Mouse (Mus musculus) hindbrain, embryonic 12.5 days (tissue): ENCODE data around the gene Bpifb1. TPM values are rescaled to one million over a fixed set of nuclear protein-coding genes. Genes with fewer than 3 reads are reported as not detected.

ENCODE experiments used
- ATAC-seq: fragments of 200-750 bp; cut with Nextera tagmentation; 2 replicates; pipeline ENCODE4 v1.8.0; 2017; ENCODE audit warnings: moderate TSS enrichment; ENCODE audit not compliant: low FRiP score
- H3K27ac ChIP-seq: fragments of 300-500 bp; sonication (generic); 2 replicates; pipeline ENCODE4 v1.5.1; 2016; ENCODE audit warnings: mild to moderate bottlenecking
- H3K27me3 ChIP-seq: fragments of 300-500 bp; sonication (generic); 2 replicates; pipeline ENCODE4 v1.6.1; 2016; ENCODE audit warnings: mild to moderate bottlenecking
- H3K36me3 ChIP-seq: fragments of 300-500 bp; sonication (generic); 2 replicates; pipeline ENCODE4 v1.6.1; 2016; ENCODE audit warnings: mild to moderate bottlenecking
- H3K4me1 ChIP-seq: fragments of 300-500 bp; sonication (generic); 2 replicates; pipeline ENCODE4 v1.6.1; 2016
- H3K4me2 ChIP-seq: fragments of 300-500 bp; sonication (generic); replicated peaks from 2 replicates; pipeline ENCODE4 v1.6.1; 2016; ENCODE audit warnings: mild to moderate bottlenecking
- H3K4me3 ChIP-seq: fragments of 300-500 bp; sonication (generic); 2 replicates; pipeline ENCODE4 v1.5.1; 2016; ENCODE audit warnings: mild to moderate bottlenecking
- H3K9ac ChIP-seq: fragments of 300-500 bp; sonication (generic); 2 replicates; pipeline ENCODE4 v1.6.1; 2016; ENCODE audit warnings: mild to moderate bottlenecking, moderate library complexity
- H3K9me3 ChIP-seq: fragments of 300-500 bp; sonication (generic); replicated peaks from 2 replicates; pipeline ENCODE4 v1.6.1; 2016; ENCODE audit warnings: mild to moderate bottlenecking
- WGBS: fragments of 180-500 bp; shearing (Covaris S2); methylation state at CpG from one replicate; pipeline ENCODE4 v1.1.7; 2016; 5-methylcytosine and 5-hydroxymethylcytosine counted together
- polyA plus RNA-seq: library from polyadenylated mRNA; unstranded; fragments of >200 nt; fragmentation: Nextera tagmentation; extraction: Ambion mirVana; gene quantifications from 2 replicates; pipeline ENCODE4 v1.2.1, GENCODE M21; 2016

The Bpifb1 gene
- polyA plus RNA-seq, 1 experiment from 2014 or later: not detected

DNA sequence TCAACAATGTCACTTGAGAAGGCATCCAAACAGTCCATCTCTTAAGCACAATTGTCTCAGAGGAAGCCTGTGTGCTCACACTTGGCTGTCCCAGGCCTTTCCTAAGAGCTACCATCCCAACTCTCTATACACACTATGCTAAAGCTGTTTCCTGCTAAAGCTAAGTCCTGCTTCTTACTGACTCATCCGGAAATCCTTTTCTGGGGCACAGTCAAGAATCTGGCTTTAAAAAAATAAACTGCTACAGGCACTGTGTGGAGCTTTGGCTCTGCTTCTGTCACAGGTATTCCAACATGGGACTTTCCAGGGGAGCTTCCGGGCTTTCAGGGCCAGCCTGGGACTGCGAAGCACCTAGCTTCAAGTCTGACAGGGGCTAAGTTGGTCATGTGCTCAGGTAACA, 4.9 kb upstream of the Bpifb1 start:
- no peak overlapping the region for H3K9ac ChIP-seq
- ATAC-seq: no peak
- H3K4me1 ChIP-seq: no peaks in the 10 kb centered on the region
- no peaks in the 10 kb centered on the region for H3K36me3 ChIP-seq
- H3K27ac ChIP-seq: no peak overlapping the region
- H3K9me3 ChIP-seq: no peaks in the 10 kb centered on the region
- no peaks in the 10 kb centered on the region for H3K27me3 ChIP-seq
- no peak overlapping the region for H3K4me3 ChIP-seq
- 76% methylated on average over 3 of the region's 3 CpGs for WGBS
- H3K4me2 ChIP-seq: no peak overlapping the region

DNA sequence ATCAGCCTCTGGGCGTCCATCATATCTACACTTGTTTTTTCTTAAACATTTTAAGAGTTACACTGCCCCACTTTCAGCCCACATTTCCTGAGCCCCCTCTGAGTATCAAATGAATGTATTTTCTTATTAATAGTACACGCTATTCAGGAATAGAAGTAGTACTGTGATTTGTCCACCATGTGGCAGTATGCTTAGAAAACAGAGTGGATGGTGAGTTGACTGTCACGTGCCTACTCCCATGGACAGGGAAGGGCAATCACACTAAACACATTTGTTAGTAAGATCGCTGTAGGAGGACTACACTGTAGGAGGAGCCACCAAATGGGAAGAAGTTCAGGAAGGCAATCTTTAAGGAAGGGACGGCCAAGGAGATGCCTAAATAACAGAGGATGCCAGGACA, 3.1 kb upstream of the Bpifb1 start:
- Histone ChIP-seq H3K27me3 (no peaks in the 10 kb centered on the region), H3K9me3 (no peaks in the 10 kb centered on the region), H3K27ac (no peak overlapping the region), H3K9ac (no peak overlapping the region), H3K4me1 (no peaks in the 10 kb centered on the region), H3K4me2 (no peak overlapping the region), H3K36me3 (no peaks in the 10 kb centered on the region), H3K4me3 (no peak overlapping the region)
- ATAC-seq: no peak
- WGBS: 47% methylated on average over 5 of the region's 5 CpGs

DNA sequence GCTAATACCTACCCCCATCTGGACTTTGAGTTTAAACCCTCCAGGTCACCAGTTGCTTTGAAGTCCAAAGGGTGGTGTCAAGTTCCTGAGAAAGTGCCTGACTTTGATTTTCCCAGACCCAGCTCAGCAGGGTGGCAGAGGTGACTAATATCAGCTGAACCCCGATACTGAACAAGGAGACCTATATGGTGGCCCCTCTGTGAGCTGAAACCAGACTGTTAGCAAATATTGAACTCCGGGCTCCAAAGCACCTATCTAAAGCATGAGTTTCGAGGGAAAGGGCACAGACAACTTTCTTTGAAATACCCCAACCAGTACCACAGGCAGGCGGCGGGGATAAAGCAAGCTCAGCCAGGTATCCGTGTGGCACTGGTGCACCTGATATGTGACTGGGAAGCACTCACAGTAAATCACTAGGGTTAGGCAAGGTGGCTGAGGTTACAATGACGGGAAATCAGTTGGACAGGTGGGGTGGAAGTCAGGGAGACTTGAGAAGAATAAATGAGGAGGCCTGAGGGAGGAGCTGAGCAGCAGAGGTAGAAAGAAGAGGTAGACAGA, 662 bp upstream of the Bpifb1 start:
- H3K4me2 ChIP-seq: no peak overlapping the region
- H3K27me3 ChIP-seq: no peaks in the 10 kb centered on the region
- H3K27ac ChIP-seq: no peak overlapping the region

DNA sequence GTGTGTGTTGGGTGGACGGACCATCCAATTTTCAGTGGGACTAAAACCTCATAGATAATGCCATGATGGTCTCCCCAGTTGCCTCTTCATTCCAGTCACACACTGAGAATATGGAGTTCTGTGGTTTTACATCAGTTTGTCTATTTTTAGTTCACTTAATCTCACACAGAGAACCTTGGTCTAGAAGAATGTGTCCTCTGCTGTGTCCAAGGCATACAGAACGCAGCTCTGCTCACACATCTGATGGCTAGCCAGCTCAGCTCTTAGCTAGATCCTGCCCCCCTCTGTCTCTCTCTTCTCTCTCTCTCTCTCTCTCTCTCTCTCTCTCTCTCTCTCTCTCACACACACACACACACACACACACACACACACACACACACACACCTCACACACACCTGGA, 1.5 kb downstream of the Bpifb1 start:
- H3K27ac ChIP-seq: no peak overlapping the region
- whole genome bisulfite sequencing: 74% methylated on average over 2 of the region's 2 CpGs
- no peak for ATAC-seq

More for the DNA sequence above, 662 bp upstream of the Bpifb1 start:
- no peak for ATAC-seq
- no peaks in the 10 kb centered on the region for H3K36me3 ChIP-seq
- 83% methylated on average over 7 of the region's 7 CpGs for whole genome bisulfite sequencing
- H3K4me3 ChIP-seq: no peak overlapping the region
- H3K9ac ChIP-seq: no peak overlapping the region
- H3K9me3 ChIP-seq: no peaks in the 10 kb centered on the region
- H3K4me1 ChIP-seq: no peaks in the 10 kb centered on the region

DNA sequence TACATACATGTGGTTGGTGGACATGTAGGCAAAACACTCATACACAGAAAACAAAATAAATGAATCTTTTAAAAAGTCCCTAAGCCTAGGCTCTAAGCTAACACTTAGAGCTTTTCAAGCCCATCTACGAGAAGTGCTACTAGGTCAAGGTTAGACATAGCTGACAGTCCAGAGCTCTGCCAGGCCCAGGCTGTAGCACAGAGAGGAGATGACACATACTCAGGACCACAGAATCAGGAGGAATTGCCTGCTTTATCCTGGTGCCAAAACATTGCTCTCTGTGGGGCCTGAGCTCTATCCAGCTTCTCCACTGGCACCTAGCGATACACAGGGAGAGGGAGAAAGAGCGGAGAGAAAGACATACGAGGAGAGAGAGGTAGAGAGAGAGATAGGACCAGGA, 2.5 kb downstream of the Bpifb1 start:
- WGBS: 90% methylated on average over 4 of the region's 4 CpGs
- H3K4me2 ChIP-seq: no peak overlapping the region

More for the DNA sequence above, 1.5 kb downstream of the Bpifb1 start:
- Histone ChIP-seq H3K4me3 (no peak overlapping the region), H3K36me3 (no peaks in the 10 kb centered on the region), H3K4me2 (no peak overlapping the region), H3K9ac (no peak overlapping the region), H3K27me3 (no peaks in the 10 kb centered on the region), H3K9me3 (no peaks in the 10 kb centered on the region), H3K4me1 (no peaks in the 10 kb centered on the region)

DNA sequence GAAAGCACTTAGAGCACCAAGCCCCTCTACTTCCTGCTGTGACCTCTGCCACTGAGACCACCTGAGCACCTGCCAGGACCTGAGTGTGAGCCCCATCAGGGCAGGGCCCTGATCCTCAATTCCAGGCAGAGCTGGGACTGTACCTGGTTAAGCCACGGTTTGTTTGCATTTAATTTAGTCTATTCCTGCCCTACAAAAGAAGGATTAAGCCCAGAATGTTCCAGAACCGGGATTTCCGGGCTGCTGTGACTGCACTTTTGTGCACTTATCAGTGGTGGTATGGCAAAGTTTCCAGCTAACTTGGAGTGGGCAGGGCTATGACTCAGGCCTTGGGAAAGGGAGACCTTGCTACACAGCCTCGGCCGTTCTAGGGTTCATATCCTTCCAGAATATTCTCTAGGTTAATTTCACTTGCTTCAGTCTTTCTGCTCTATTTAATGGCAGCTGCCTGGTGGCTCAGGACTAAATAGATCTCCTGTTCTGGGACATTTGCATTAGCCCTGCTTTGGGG, 3.4 kb downstream of the Bpifb1 start:
- 76% methylated on average over 5 of the region's 5 CpGs for WGBS
- ATAC-seq: no peak
- Histone ChIP-seq H3K4me1 (no peaks in the 10 kb centered on the region), H3K27ac (no peak overlapping the region), H3K9me3 (no peaks in the 10 kb centered on the region), H3K9ac (no peak overlapping the region), H3K27me3 (no peaks in the 10 kb centered on the region), H3K4me2 (no peak overlapping the region), H3K36me3 (no peaks in the 10 kb centered on the region), H3K4me3 (no peak overlapping the region)

More for the DNA sequence above, 2.5 kb downstream of the Bpifb1 start:
- no peak for ATAC-seq
- Histone ChIP-seq H3K4me3 (no peak overlapping the region), H3K36me3 (no peaks in the 10 kb centered on the region), H3K9me3 (no peaks in the 10 kb centered on the region), H3K27me3 (no peaks in the 10 kb centered on the region), H3K4me1 (no peaks in the 10 kb centered on the region), H3K27ac (no peak overlapping the region), H3K9ac (no peak overlapping the region)

DNA sequence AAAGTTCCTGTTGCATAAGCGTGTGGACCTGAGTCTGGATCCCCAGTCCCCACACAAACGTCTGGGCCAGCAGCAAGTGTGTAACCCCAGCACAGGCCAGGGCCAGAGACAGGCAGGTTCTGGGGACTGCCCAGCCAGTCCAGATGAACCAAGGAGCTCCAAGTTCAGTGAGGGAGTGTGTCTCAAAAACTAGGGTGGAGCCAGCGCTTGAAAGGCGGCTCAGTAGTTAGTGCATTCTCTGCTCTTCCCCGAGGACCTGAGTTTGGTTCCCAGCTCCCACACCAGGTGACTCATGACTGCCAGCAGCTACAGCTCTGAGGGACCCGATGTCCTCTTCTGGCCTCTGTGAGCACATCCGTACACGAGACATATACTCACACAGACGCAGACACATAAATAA, 6.4 kb downstream of the Bpifb1 start:
- WGBS: 94% methylated on average over 9 of the region's 9 CpGs
- H3K4me3 ChIP-seq: no peak overlapping the region
- no peak overlapping the region for H3K27ac ChIP-seq
- H3K27me3 ChIP-seq: no peaks in the 10 kb centered on the region
- ATAC-seq: no peak
- H3K36me3 ChIP-seq: no peaks in the 10 kb centered on the region
- H3K4me1 ChIP-seq: no peaks in the 10 kb centered on the region
- H3K9me3 ChIP-seq: no peaks in the 10 kb centered on the region
- H3K4me2 ChIP-seq: no peak overlapping the region
- H3K9ac ChIP-seq: no peak overlapping the region

DNA sequence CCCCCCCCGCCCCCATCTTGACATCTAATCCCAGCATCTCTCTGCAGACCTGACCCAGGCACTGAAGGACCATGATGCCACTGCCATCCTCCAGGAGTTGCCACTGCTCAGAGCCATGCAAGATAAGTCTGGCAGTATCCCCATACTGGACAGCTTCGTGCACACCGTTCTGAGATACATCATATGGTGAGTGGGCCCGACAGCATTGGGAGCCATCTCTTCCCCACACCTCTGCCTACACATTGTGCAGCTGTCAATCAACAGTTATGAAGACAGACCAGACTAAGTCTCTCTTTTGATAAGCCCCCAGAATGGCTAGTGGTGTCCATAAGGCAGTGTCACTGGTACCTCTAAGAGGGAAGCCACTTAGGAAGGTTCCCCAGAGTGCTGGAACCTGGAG, 14.0 kb downstream of the Bpifb1 start:
- H3K9ac ChIP-seq: no peak overlapping the region
- H3K27me3 ChIP-seq: no peaks in the 10 kb centered on the region
- WGBS: 85% methylated on average over 4 of the region's 4 CpGs
- no peak for ATAC-seq
- no peak overlapping the region for H3K4me2 ChIP-seq
- H3K36me3 ChIP-seq: no peaks in the 10 kb centered on the region
- H3K9me3 ChIP-seq: no peaks in the 10 kb centered on the region
- H3K4me3 ChIP-seq: no peak overlapping the region
- H3K4me1 ChIP-seq: no peaks in the 10 kb centered on the region
- no peak overlapping the region for H3K27ac ChIP-seq

DNA sequence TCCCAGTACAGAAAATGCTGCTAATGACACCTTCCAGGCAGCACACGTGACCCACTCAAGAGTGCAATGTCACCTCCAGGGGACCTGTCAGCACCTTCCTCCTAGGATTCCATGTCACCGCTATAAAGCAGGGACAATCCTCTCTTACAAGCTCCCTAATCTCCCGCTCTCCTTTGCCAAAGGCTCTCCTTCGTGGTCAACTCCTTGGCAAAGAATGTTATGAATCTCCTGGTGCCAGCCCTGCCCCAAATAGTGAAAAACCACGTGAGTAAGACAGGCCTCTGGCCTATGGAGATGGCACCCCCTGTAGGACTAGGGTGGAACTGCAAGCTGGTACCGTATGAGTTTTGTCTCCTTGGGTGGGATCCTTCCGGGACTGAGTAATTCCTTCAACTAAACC, 16.3 kb downstream of the Bpifb1 start:
- ATAC-seq: no peak
- Histone ChIP-seq H3K27ac (no peak overlapping the region), H3K4me1 (no peaks in the 10 kb centered on the region; the same call in 1 of the 2 replicates), H3K4me2 (no peak overlapping the region), H3K9ac (no peak overlapping the region), H3K36me3 (no peaks in the 10 kb centered on the region), H3K27me3 (no peaks in the 10 kb centered on the region), H3K9me3 (no peaks in the 10 kb centered on the region), H3K4me3 (no peak overlapping the region)
- WGBS: 59% methylated on average over 7 of the region's 7 CpGs

DNA sequence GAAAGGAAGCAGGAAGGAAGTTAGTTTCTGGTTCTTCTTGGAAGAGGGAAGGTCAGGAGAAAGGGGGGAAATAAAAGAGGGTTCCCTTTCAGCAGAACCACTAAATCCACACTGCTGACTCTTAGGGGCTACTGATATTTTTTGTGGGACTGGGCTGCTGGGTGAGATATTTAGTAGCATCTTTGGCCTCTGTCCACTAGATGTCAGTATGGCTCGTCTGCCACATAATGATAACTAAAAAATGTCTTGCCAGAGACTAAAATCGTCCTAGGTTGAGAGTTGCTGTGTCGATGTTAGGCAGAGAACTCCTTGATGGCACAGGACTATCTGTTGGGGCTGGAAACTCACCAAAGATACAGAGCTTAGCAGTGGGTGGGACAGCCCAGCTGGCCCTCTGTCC, 18.5 kb downstream of the Bpifb1 start:
- H3K36me3 ChIP-seq: no peaks in the 10 kb centered on the region
- no peak overlapping the region for H3K4me3 ChIP-seq
- no peak overlapping the region for H3K27ac ChIP-seq
- no peak for ATAC-seq
- no peaks in the 10 kb centered on the region for H3K9me3 ChIP-seq
- no peak overlapping the region for H3K4me2 ChIP-seq
- 17% methylated on average over 3 of the region's 3 CpGs for WGBS
- no peaks in the 10 kb centered on the region; the same call in 1 of the 2 replicates for H3K4me1 ChIP-seq
- H3K9ac ChIP-seq: no peak overlapping the region
- H3K27me3 ChIP-seq: no peaks in the 10 kb centered on the region

DNA sequence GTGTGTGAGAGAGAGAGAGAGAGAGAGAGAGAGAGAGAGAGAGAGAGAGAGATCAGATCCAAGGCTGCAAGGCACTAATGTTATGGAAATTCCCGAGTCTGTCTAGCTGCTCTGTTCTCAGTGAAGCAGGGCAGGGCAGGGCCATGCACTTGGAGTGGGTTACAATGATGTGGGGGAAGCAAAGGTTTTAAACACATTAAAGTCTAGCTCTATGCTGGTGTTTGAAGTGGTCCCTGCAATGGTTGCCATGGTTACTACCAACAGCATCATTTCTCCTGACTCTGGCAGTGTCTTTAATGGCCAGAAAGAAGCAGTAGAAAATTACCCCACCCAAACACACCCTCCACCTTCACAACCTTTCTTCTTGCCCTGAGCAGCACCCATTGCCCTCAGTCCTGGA, 20.5 kb downstream of the Bpifb1 start:
- WGBS: 41% methylated on average over 1 of the region's 1 CpGs
- Histone ChIP-seq H3K27me3 (no peaks in the 10 kb centered on the region), H3K4me3 (no peak overlapping the region), H3K9ac (no peak overlapping the region), H3K36me3 (no peaks in the 10 kb centered on the region), H3K9me3 (no peaks in the 10 kb centered on the region), H3K4me1 (no peaks in the 10 kb centered on the region; the same call in 1 of the 2 replicates), H3K4me2 (no peak overlapping the region), H3K27ac (no peak overlapping the region)
- no peak for ATAC-seq

DNA sequence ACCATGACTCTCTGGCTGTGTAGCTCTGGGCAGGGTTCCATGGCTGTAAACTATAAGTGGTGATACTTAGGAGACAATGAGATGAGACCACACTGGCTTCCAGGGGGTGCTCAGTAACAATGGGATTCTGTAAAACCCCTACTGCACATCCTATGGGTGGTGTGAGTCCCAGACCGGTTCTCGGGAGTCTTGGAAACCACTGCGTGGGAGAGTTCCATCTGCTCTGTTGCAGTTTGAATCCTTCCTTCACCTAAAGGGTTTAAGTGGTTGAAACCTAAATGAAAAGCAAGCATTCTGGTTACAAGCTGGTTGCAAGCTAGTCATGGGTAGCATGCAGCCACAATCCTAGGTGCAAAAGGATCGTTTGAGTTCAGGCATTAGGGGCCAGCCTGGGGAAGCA, 21.3 kb downstream of the Bpifb1 start:
- Histone ChIP-seq H3K4me2 (no peak overlapping the region), H3K4me3 (no peak overlapping the region), H3K27ac (no peak overlapping the region), H3K27me3 (no peaks in the 10 kb centered on the region), H3K4me1 (no peaks in the 10 kb centered on the region; the same call in 1 of the 2 replicates), H3K36me3 (no peaks in the 10 kb centered on the region), H3K9ac (no peak overlapping the region), H3K9me3 (no peaks in the 10 kb centered on the region)
- ATAC-seq: no peak
- WGBS: 85% methylated on average over 4 of the region's 4 CpGs

DNA sequence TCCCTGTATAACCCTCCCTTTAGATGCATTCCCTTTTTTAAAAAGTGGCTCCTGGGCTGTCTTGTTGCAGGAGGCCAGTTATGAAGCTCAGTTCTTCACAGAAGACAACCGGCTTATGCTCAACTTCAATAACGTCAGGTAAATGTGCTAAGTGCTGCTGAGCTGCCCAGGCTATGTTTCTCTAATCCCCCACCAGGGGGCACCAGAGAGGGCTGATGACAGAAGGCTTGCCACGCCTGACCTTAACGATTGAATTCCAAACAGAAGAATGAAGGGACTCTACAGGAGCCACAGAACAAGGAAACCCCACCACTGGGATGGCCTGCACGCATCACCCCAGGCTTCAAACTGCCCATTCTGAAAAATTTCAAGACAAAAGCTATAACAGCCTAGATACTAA, 24.6 kb downstream of the Bpifb1 start:
- no peaks in the 10 kb centered on the region for H3K27me3 ChIP-seq
- 17% methylated on average over 5 of the region's 5 CpGs for whole genome bisulfite sequencing

More for the DNA sequence above, 24.6 kb downstream of the Bpifb1 start:
- Histone ChIP-seq H3K36me3 (no peaks in the 10 kb centered on the region), H3K4me2 (no peak overlapping the region), H3K9me3 (no peaks in the 10 kb centered on the region), H3K9ac (no peak overlapping the region), H3K4me3 (no peak overlapping the region), H3K4me1 (no peaks in the 10 kb centered on the region; the same call in 1 of the 2 replicates), H3K27ac (no peak overlapping the region)
- no peak for ATAC-seq
